Mouse (Mus musculus): ENCODE measurements at regions not wholly inside any gene's neighbourhood (a gene's known extent, or its start where the extent isn't known, plus 50 kb on each side); places are given as distances from the start of the nearest gene placed in this dataset.

DNA sequence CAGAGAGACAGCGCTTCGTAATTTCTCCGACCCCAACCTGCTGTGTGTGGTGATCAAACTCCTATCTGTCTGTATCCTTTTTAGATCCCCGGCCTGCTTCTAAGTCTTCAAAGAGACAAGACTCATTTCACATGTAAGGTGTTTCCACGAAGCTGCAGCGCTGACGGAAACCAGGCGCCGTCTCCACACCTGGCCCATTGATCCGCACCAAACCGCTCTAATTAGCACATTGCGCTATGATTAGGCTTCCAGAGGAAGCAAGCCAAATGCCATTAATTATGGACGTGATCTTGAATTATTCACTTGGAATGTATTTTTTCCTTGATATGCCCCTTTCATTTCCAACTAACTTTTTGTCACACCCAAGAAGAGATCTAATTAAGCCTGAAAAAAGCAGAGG lies 215.2 kb upstream of the Mocs1 start:
- ATAC-seq (ENCODE audit: poor library complexity, severe bottlenecking): no peak

DNA sequence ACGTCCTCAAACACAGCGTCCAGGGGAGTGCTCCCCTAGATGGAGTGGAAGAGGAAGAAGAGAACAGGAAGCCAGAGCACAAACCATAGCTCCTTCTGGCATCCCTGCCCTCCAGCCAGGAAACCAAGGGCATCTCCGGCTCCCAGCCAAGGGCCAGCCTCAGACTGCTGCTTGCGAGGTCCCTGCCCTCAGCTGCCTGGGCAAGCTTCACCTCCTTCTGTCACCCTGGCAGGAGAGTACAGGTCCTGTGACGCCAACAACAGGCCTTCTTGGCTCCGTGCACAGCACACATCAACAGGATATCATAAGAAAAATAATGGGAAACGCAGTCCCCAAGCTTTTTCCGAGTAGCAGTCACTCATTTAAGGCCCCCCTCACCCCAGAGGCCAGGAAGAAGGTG lies 212.9 kb upstream of the Mocs1 start:
- no peak for ATAC-seq (ENCODE audit: poor library complexity, severe bottlenecking)

- no peak for ATAC-seq (ENCODE audit: poor library complexity, severe bottlenecking)
Measured at GRCm38 (mm10) chr17:49219512-49220197, 208.5 kb upstream of the Mocs1 start.

DNA sequence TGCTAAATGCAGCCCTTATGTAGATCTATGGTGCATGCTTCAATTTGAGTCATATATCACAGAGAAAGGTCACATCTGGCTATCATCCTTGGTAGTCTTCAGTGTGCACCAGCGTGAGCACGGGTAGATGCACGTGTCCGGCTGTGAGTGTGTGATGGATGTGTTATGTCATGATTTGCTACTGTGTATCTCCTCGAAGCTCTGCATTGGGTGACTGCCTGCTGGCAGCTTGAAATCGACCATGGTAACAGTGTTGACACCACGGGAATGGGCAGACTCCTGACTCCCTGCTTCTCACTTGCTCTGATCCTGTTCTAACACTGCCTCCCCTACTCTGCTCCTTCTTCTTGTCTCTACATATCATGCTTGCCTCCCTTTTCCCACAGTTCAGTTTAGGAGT lies 204.9 kb upstream of the Mocs1 start:
- ATAC-seq (ENCODE audit: poor library complexity, severe bottlenecking): no peak

GRCm38 (mm10) chr17:49223651-49224050 lies 204.5 kb upstream of the Mocs1 start:
- ATAC-seq (ENCODE audit: poor library complexity, severe bottlenecking): no peak

- no peak for ATAC-seq (ENCODE audit: poor library complexity, severe bottlenecking)
Measured at GRCm38 (mm10) chr17:49225255-49226015, 202.7 kb upstream of the Mocs1 start.

GRCm38 (mm10) chr17:49226016-49226400 lies 202.2 kb upstream of the Mocs1 start:
- ATAC-seq (ENCODE audit: poor library complexity, severe bottlenecking): no peak

DNA sequence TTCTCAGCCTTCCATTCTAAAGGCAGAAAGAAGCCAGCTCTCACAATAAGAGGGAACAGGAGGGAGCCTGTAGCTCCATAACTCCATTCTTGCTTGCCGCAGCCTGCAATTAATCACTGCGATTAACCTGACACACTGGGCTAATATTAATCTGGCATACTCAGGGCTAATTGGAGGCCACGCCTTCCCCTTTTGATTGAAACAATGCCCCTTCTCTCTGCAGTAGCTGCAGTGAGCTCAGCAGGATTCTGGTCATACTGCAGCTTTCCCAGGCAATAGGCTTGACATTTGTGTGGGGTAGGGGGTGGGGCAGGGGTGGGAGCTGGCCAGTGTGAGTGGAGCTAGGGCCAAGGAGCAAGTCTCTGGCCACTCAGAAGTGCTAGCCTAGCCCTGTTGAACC lies 196.9 kb upstream of the Mocs1 start:
- no peak for ATAC-seq (ENCODE audit: poor library complexity, severe bottlenecking)

- ATAC-seq (ENCODE audit: poor library complexity, severe bottlenecking): no peak
Measured at GRCm38 (mm10) chr17:49240097-49240496, 188.1 kb upstream of the Mocs1 start.

DNA sequence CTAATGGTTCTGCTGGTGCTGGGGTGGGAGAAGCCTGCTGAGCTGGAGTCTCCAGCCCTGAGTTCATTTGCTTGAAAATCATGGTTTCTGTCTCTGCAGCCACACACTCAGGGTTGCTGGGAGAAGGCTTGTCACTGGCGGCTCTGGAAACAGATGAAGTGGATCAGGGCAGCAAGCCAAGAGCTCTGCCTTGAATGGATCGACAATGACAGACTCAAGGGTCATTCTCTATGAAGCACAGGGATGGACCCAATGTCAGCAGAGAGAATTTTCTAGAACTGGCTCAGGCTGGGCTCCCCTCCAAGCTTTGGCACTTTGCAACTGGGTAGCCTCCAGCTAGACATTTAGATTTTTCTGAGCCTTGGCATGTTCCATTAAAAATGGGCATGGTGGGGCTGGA lies 184.7 kb upstream of the Mocs1 start:
- no peak for ATAC-seq (ENCODE audit: poor library complexity, severe bottlenecking)

DNA sequence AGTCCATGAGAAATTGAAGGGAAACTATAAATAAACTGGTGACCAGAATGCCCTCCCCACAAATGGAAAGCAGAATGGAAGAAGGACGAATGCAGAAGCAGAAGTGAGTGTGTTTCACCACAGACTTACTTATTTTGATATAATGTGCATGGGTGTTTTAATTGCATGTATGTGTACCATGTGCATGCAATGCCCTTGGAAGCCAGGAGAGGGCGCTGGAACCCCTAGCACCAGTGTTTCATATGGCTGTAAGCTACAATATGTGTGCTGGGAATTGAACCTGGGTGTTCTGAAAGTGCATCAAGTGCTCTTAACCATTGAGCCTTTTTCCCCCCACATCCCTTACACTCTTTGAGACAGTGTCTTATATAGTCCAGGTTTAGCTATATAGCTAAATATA lies 183.1 kb upstream of the Mocs1 start:
- no peak for ATAC-seq (ENCODE audit: poor library complexity, severe bottlenecking)

DNA sequence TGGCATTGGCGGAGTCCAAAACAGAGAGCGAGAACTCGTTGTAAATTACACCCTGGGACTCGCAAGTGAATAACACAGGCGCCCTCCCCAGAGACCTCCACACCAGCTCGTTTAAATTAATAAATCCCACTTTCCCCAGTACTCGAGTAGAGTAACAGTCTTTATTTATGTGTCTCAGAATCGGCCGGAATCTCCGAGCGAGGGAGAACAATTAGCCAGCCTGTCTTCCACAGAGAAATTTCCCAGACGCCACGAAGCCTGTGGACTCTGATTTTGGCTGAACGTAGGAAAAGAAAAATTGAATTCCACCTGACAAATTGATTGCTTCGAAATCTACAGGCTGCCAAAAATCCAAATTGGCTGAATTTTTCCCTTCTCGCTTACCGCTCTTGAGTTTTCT lies 180.9 kb upstream of the Mocs1 start:
- no peak for ATAC-seq (ENCODE audit: poor library complexity, severe bottlenecking)

DNA sequence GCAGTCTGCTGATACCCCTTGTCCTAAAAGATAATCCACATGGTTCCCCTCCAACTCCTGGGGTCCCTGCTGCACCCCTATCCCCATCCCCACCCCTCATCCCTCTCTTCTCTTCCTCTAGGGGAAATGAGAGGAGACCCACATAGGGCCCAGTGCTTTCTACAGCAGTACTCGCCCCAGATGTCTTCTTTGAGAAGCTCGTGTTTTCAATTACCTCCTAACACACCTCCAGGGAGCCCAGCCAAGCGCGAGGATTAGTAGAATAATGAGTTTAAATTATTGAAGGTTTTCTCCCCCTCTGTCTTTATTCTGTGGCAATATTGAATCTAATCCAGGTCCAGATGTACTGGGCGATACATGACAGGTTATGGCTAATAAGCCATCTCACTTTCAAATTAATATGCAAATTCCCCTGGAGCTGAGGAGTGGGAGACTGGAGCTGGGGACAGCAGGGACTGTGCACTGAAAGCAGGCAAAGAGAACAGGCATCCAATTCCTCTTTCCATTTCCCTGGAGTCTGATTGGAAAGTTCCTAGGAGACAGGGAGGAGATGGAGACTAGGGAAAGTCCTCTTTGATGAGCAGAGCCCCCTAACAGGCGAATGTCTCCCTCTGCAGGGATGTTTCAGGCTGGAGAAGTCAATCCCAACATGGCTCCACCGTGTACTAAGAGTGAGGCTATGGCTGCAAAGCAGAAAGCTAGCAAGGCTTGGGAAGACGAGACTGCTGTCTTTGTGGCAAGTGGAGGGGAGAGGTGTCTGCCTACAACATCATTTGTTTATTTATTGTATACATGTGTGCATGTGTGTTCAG lies 177.2 kb upstream of the Mocs1 start:
- ATAC-seq (ENCODE audit: poor library complexity, severe bottlenecking): no peak

- no peak for ATAC-seq (ENCODE audit: poor library complexity, severe bottlenecking)
Measured at GRCm38 (mm10) chr17:49252271-49252670, 175.9 kb upstream of the Mocs1 start.

GRCm38 (mm10) chr17:49258496-49258895 lies 169.7 kb upstream of the Mocs1 start:
- ATAC-seq (ENCODE audit: poor library complexity, severe bottlenecking): no peak

- no peak for ATAC-seq (ENCODE audit: poor library complexity, severe bottlenecking)
Measured at GRCm38 (mm10) chr17:49262394-49262793, 165.8 kb upstream of the Mocs1 start.

DNA sequence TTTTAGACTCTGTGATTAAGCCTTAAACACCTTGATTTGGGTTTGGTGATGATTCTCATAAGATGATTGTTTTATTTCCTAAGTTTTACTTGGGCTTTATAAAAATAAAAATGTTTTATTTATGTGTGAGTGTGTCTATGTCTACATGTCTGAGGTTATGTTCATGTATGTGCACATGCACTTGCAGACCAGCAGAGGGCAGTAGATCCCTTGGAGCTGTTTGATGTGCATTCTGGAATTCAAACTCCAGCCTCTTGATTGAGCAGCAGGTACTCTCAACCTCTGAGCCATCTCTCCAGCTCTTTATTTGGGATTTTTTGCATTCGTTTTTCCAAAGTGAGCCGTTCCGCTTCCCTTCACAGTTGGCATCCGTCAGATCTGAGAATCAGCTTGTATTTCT lies 161.8 kb upstream of the Mocs1 start:
- ATAC-seq (ENCODE audit: poor library complexity, severe bottlenecking): no peak

GRCm38 (mm10) chr17:49269943-49270342 lies 158.2 kb upstream of the Mocs1 start:
- ATAC-seq (ENCODE audit: poor library complexity, severe bottlenecking): no peak

DNA sequence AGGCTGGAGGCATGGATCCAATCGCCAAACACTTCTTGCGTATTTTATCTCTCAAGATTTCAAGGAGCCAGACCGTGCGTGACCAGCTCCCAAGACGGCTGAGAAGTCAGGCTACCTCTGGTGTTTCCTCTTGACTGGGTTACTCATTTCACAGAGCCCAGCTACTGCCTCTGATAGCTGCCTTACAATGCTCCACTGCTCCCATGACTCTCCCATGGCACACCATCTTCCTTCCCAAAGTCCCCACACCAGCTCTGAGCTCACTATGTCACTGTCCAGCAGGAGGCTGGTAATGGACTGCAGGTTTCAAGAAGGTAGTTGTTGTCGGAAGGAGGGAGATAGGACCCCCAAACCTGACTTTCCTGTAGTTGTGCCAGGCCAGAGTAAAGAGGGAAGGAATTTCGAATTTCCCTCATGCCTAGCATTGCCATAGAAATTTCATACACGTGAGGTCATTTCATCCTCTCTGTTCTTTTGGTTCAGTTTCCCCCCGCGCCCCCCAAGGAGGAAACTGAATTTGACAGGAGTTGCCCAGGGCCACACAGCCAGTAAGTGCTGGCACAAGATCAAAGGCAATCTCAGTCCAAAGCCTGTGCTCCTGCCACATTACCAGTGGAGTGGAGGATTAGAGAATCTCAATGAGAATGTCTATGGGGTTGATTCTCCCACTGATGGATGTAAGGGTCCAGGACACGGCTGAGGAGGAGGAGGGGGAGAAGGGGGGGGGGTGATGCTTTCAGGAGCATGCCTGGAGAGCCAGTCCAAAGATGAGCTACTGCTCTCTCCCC lies 155.3 kb upstream of the Mocs1 start:
- ATAC-seq (ENCODE audit: poor library complexity, severe bottlenecking): no peak

- ATAC-seq (ENCODE audit: poor library complexity, severe bottlenecking): no peak
Measured at GRCm38 (mm10) chr17:49274936-49275335, 153.2 kb upstream of the Mocs1 start.

GRCm38 (mm10) chr17:49275421-49275820 lies 152.7 kb upstream of the Mocs1 start:
- ATAC-seq (ENCODE audit: poor library complexity, severe bottlenecking): no peak

Data from megakaryocyte, adult 5-6 weeks (primary cell).